In genomic region chr1:51292348-51292747, GRCm38 (mm10) we compare ENCODE assay signal across 13 mouse cellular contexts. TPM values are rescaled to one million over a fixed set of nuclear protein-coding genes. Genes with fewer than 3 reads are reported as not detected.
DNase-seq lines count a peak whose midpoint lies in the region; ATAC-seq lines count a peak whose summit lies in the region.
"Had no signal": no experiment of that assay in that cellular context is flagged by ENCODE, and none has a peak within 500 bp of the region (broad histone marks: within the 10 kb centered on the region; RNA-seq: fewer than 3 reads in every experiment).

No protein-coding gene starts in this region.

- DNase-seq in limb, embryonic 10.5 days (ENCODE audit: low spot score) = no peak
- DNase-seq in lung, postnatal 36 days = peak; percentile 40
- no peak for DNase-seq in cerebellum, adult 9-10 months
- DNase-seq: right cerebral cortex, postnatal 25 days; thymus, postnatal 14 days had no signal

- ATAC-seq in limb, embryonic 13.5 days (ENCODE audit: low FRiP score, low read depth) = no peak
- no peak for ATAC-seq in heart, embryonic 16.5 days (replicated peaks; ENCODE audit: extremely low read depth, insufficient read depth, low FRiP score)
- ATAC-seq in kidney, embryonic 16.5 days (ENCODE audit: low FRiP score, low TSS enrichment) = no peak
- ATAC-seq in activated CD4-positive, CD25-positive, alpha-beta regulatory T cell, adult 4 months = no peak
- ATAC-seq: forebrain, embryonic 14.5 days had no signal

- no peak overlapping the region for H3K4me3 ChIP-seq in limb, embryonic 13.5 days
- H3K4me3 ChIP-seq in limb, embryonic 10.5 days = no peak overlapping the region
- peak overlapping the region; percentile 66 for H3K4me3 ChIP-seq in heart, embryonic 16.5 days (ENCODE audit: low read length)
- no peak overlapping the region for H3K4me3 ChIP-seq in kidney, embryonic 16.5 days (ENCODE audit: low read length)
- H3K4me3 ChIP-seq: left cerebral cortex, adult 2 months; midbrain, embryonic 10.5 days; neural tube, embryonic 12.5 days had no signal

- 88% methylated on average over 4 of the region's 4 CpGs for WGBS in limb, embryonic 13.5 days
- WGBS in limb, embryonic 10.5 days = 88% methylated on average over 4 of the region's 4 CpGs
- 60% methylated on average over 4 of the region's 4 CpGs for WGBS in heart, embryonic 16.5 days
- 89% methylated on average over 4 of the region's 4 CpGs for WGBS in kidney, embryonic 16.5 days

- no peak overlapping the region for H3K9ac ChIP-seq in limb, embryonic 13.5 days
- H3K9ac ChIP-seq in heart, embryonic 16.5 days (ENCODE audit: low read length) = peak overlapping the region; percentile 70
- H3K9ac ChIP-seq in kidney, embryonic 16.5 days (replicated peaks; ENCODE audit: low read length) = no peak overlapping the region
- H3K9ac ChIP-seq: neural tube, embryonic 12.5 days had no signal

- peaks cover 29% of the 10 kb centered on the region for H3K4me1 ChIP-seq in limb, embryonic 13.5 days
- H3K4me1 ChIP-seq in limb, embryonic 10.5 days = peaks cover 21% of the 10 kb centered on the region
- peaks cover 36% of the 10 kb centered on the region for H3K4me1 ChIP-seq in heart, embryonic 16.5 days (ENCODE audit: control insufficient read depth, insufficient read depth, low read length)
- peaks cover 27% of the 10 kb centered on the region for H3K4me1 ChIP-seq in kidney, embryonic 16.5 days (ENCODE audit: insufficient read depth, low read length)

- H3K4me2 ChIP-seq in limb, embryonic 13.5 days (replicated peaks) = 0 out of 2 replicates have a peak overlapping the region, but pooled peaks have one; percentile 39
- peak overlapping the region; percentile 70 for H3K4me2 ChIP-seq in heart, embryonic 16.5 days (ENCODE audit: low read depth, low read length)
- H3K4me2 ChIP-seq in kidney, embryonic 16.5 days (replicated peaks; ENCODE audit: low read depth, low read length) = peak overlapping the region; percentile 13
- H3K4me2 ChIP-seq: neural tube, embryonic 12.5 days had no signal

- no peaks in the 10 kb centered on the region for H3K36me3 ChIP-seq in limb, embryonic 13.5 days
- H3K36me3 ChIP-seq in limb, embryonic 10.5 days = no peaks in the 10 kb centered on the region
- H3K36me3 ChIP-seq in heart, embryonic 16.5 days (ENCODE audit: control insufficient read depth, insufficient read depth) = 0 out of 2 replicates have a peak, but pooled peaks cover 5% of the 10 kb centered on the region
- no peaks in the 10 kb centered on the region for H3K36me3 ChIP-seq in kidney, embryonic 16.5 days (ENCODE audit: insufficient read depth, low read length)
- H3K36me3 ChIP-seq: midbrain, embryonic 10.5 days; neural tube, embryonic 12.5 days had no signal

- no peaks in the 10 kb centered on the region for H3K27me3 ChIP-seq in limb, embryonic 13.5 days
- H3K27me3 ChIP-seq in limb, embryonic 10.5 days (ENCODE audit: low read depth, poor library complexity, severe bottlenecking) = no peaks in the 10 kb centered on the region
- no peaks in the 10 kb centered on the region for H3K27me3 ChIP-seq in heart, embryonic 16.5 days (ENCODE audit: control insufficient read depth, insufficient read depth, low read length)
- no peaks in the 10 kb centered on the region for H3K27me3 ChIP-seq in kidney, embryonic 16.5 days (ENCODE audit: insufficient read depth, low read length)
- H3K27me3 ChIP-seq: neural tube, embryonic 12.5 days had no signal

- H3K9me3 ChIP-seq in limb, embryonic 13.5 days = no peaks in the 10 kb centered on the region
- no peaks in the 10 kb centered on the region for H3K9me3 ChIP-seq in limb, embryonic 10.5 days (replicated peaks)
- H3K9me3 ChIP-seq in heart, embryonic 16.5 days (replicated peaks; ENCODE audit: control insufficient read depth, low read length) = no peaks in the 10 kb centered on the region
- H3K9me3 ChIP-seq in kidney, embryonic 16.5 days (ENCODE audit: low read length) = no peaks in the 10 kb centered on the region
- H3K9me3 ChIP-seq: midbrain, embryonic 10.5 days; neural tube, embryonic 12.5 days had no signal

- no peak overlapping the region for H3K27ac ChIP-seq in limb, embryonic 13.5 days
- H3K27ac ChIP-seq in limb, embryonic 10.5 days = no peak overlapping the region
- H3K27ac ChIP-seq in heart, embryonic 16.5 days (ENCODE audit: low read length) = peak overlapping the region; percentile 66
- no peak overlapping the region for H3K27ac ChIP-seq in kidney, embryonic 16.5 days (ENCODE audit: low read length)
- H3K27ac ChIP-seq: left cerebral cortex, adult 2 months; midbrain, embryonic 10.5 days; neural tube, embryonic 12.5 days had no signal

RNA-seq across cellular contexts. Expression of gene Cavin2, which starts 3.4 kb away (rescaled TPM):
- 26.8 TPM in 2 replicates for polyA plus RNA-seq in limb, embryonic 13.5 days (2015; fragmentation: Nextera tagmentation; extraction: Ambion mirVana)
- 1.9 and 3.1 TPM in 2 replicates for polyA plus RNA-seq in limb, embryonic 10.5 days (2016; fragmentation: Nextera tagmentation; extraction: Ambion mirVana)
- 205 and 229 TPM in 2 replicates for polyA plus RNA-seq in heart, embryonic 16.5 days (2015; fragmentation: Nextera tagmentation; extraction: Ambion mirVana)
- polyA plus RNA-seq in kidney, embryonic 16.5 days (2015; fragmentation: Nextera tagmentation; extraction: Ambion mirVana) = 34.4 and 39.5 TPM in 2 replicates
- polyA plus RNA-seq in activated CD4-positive, CD25-positive, alpha-beta regulatory T cell, adult 4 months (2017; shearing (Covaris generic)) = not detected

Comparison
In these comparisons a context has a peak if more than half of its experiments do, and no peak if none do; other contexts are left out.
1. H3K4me2 ChIP-seq: peak in every context shown above with its lines; median percentile 70 in heart, embryonic 16.5 days; 39 in limb, embryonic 13.5 days; 13 in kidney, embryonic 16.5 days.